Mouse (Mus musculus) B cell, adult 62 days (primary cell): ENCODE data around the gene Selenbp2. TPM values are rescaled to one million over a fixed set of nuclear protein-coding genes. Genes with fewer than 3 reads are reported as not detected.

Experiments used
- total RNA-seq: library from RNA; stranded (reverse); gene quantifications from 4 replicates; pipeline ENCODE4 v1.2.4, GENCODE M21; 2023

Selenbp2 gene
- not detected in 4 replicates for total RNA-seq

GRCm38 (mm10) chr3:94693329-94693825 lies at the start of gene Selenbp2:
Gene Selenbp2, plus strand, starts transcription at chr3:94693556.

GRCm38 (mm10) chr3:94658740-94659095 lies 34.6 kb upstream of the Selenbp2 start, which contains the start of gene Tuft1:
Gene Tuft1, minus strand, starts transcription at chr3:94658872.

Other genes starting within 250 kb of the Selenbp2 start
- not detected in 4 replicates for gene Oaz3, start 249.6 kb upstream of the Selenbp2 start, total RNA-seq
- gene Celf3, start 215.3 kb upstream of the Selenbp2 start, total RNA-seq: not detected in 4 replicates
- 1.4 to 1.7 TPM in 2 of 4 replicates, not detected in the others for gene Riiad1, start 213.2 kb upstream of the Selenbp2 start, total RNA-seq
- gene Snx27, start 110.8 kb upstream of the Selenbp2 start, total RNA-seq: 27.4 to 35.4 TPM (median 31.1 TPM) in 4 replicates
- gene Gm10972, start 50.4 kb upstream of the Selenbp2 start, total RNA-seq: not detected in 4 replicates
- 2.2 to 3.1 TPM (median 2.6 TPM) in 4 replicates for gene Tuft1, start 34.7 kb upstream of the Selenbp2 start, total RNA-seq
- gene Cgn, start 92.9 kb downstream of the Selenbp2 start, total RNA-seq: 6.6 to 7.5 TPM (median 6.7 TPM) in 4 replicates
- 84.1 to 92.2 TPM (median 86.1 TPM) in 4 replicates for gene Pogz, start 144.0 kb downstream of the Selenbp2 start, total RNA-seq
- gene Psmb4, start 193.4 kb downstream of the Selenbp2 start, total RNA-seq: 206 to 234 TPM (median 230 TPM) in 4 replicates
- 1.6 to 4.3 TPM (median 3.3 TPM) in 4 replicates for gene Selenbp1, start 239.5 kb downstream of the Selenbp2 start, total RNA-seq